Mouse (Mus musculus) ES-Bruce4 (cell line): ENCODE data around the gene Pum2.

ENCODE experiments used
- CTCF ChIP-seq: IDR thresholded peaks from one replicate; pipeline ENCODE4 v1.8.1; 2011; ENCODE audit warnings: low read depth, low read length
- EP300 ChIP-seq: IDR thresholded peaks from 2 replicates; pipeline ENCODE4 v1.6.1; 2011; ENCODE audit warnings: low read depth, low read length; ENCODE audit not compliant: insufficient read depth
- POLR2A ChIP-seq: IDR thresholded peaks from one replicate; pipeline ENCODE4 v1.8.1; 2011; ENCODE audit warnings: low read length; ENCODE audit not compliant: insufficient read depth

GRCm38 (mm10) chr12:8685036-8685435 is 11.1 kb downstream of the Pum2 start:
- TF ChIP-seq CTCF, result no peak
- TF ChIP-seq EP300, result no peak
- no peak for TF ChIP-seq POLR2A
